Mouse (Mus musculus): ENCODE results near the gene Trmt10a. TPM values are rescaled to one million over a fixed set of nuclear protein-coding genes. Genes with fewer than 3 reads are reported as not detected.

Trmt10a gene
- 2.6 and 4.7 TPM in 2 replicates for polyA plus RNA-seq (2012; ENCODE audit: insufficient read depth, insufficient read length, missing spikeins)

DNA sequence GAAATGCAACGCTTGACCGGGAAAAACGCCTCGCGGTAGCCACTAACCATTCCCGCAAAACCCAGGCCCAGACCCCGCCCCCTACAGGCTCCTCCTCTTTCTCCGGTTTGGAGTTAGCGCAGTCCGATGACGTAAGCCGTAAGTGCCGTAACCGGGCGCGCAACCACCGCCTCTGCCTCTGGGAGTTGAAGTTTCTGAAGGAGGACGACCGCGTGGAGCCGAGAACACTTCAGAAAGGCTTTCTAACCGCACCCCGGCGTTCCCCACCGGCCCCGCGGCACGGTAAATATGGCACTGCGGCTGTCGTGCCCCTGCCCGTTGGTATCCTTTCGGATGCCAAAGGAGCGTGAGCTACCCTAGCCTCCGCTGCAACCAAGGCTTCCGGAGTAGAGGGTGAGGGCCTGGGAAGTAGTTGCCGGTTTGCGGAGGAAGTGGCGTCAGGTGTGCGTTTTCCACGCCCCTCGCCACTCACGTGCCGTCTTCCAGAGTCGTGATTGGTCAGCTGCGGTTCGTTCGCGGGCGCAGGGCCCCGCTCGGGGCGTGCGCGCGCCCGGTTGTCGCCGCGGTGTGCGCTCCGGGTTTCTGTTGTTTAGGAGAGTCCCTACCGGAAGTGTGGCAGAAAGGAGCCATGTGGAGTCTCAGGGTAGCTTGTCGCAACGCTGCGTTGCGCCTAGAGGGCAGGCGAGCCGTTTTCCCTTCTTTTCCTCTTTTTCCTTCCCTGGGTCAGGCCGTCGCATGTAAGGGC is at the start of gene Trmt10a:
Gene Trmt10a, plus strand, starts transcription at position 134 of the 745 bp plus-strand sequence.
- no peak for TF ChIP-seq CTCF (IDR thresholded peaks at IDR 0.05; ENCODE audit: low read depth, low read length)
- TF ChIP-seq POLR2A (IDR thresholded peaks at IDR 0.05; ENCODE audit: borderline replicate concordance, low read depth, low read length) = no peak
- Histone ChIP-seq H3K4me1 (ENCODE audit: control insufficient read depth, insufficient read depth, low read length) (peaks cover 2% of the 10 kb centered on the region; the same call in 1 of the 2 replicates), H3K27ac (ENCODE audit: insufficient read depth, low read depth, low read length) (peak within 1 kb of the TSS; percentile 100), H3K4me3 (ENCODE audit: insufficient read depth, low read length) (peak within 1 kb of the TSS; percentile 95)

- TF ChIP-seq POLR2A (IDR thresholded peaks at IDR 0.05; ENCODE audit: borderline replicate concordance, low read depth, low read length) = no peak
- no peak for TF ChIP-seq CTCF (IDR thresholded peaks at IDR 0.05; ENCODE audit: low read depth, low read length)
- Histone ChIP-seq H3K27ac (ENCODE audit: insufficient read depth, low read depth, low read length) (no peak overlapping the region), H3K4me1 (ENCODE audit: control insufficient read depth, insufficient read depth, low read length) (peaks cover 2% of the 10 kb centered on the region; the same call in 1 of the 2 replicates), H3K4me3 (ENCODE audit: insufficient read depth, low read length) (no peak overlapping the region)
These were observed 47.9 kb upstream of the Trmt10a start for GRCm38 (mm10) chr3:138095301-138095700.

GRCm38 (mm10) chr3:138095718-138096117 is 47.5 kb upstream of the Trmt10a start:
- Histone ChIP-seq H3K27ac (ENCODE audit: insufficient read depth, low read depth, low read length) (no peak overlapping the region), H3K4me1 (ENCODE audit: control insufficient read depth, insufficient read depth, low read length) (peaks cover 2% of the 10 kb centered on the region; the same call in 1 of the 2 replicates), H3K4me3 (ENCODE audit: insufficient read depth, low read length) (no peak overlapping the region)
- TF ChIP-seq CTCF (IDR thresholded peaks at IDR 0.05; ENCODE audit: low read depth, low read length) (no peak), POLR2A (IDR thresholded peaks at IDR 0.05; ENCODE audit: borderline replicate concordance, low read depth, low read length) (no peak)

DNA sequence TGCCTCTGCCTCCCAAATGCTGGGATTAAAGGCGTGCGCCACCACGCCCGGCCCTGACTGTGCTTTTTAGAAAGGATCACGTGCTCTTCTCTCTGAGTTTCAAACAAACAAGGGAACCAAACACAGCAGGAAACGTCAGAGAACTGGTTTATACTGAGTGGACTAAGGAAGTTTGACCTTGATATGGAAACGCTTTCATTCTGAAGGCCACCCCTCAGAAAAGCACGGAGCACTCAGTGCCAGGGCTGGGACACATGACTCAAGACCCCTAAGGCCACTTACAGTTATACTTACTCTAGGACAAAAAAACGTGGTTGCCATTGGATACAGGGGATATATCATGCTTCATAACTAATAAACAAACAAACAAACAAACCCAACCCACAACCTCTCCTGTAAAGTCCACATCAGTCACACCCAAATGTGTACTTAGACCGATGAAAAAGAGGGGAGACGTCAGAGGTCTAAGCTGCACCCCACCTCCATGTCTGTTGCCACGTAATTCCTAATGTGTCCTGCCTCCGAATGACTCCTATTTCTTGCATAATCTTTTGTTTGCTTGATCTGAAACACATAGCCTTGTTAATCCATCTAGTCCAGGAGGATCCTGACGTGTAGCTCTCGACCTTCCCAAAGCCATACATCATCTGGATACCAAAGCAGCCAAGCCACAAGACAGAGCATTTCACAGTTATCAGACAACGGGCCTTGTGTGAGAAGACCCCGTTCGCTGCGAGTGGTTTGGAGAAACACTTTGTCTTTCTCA is 46.8 kb upstream of the Trmt10a start:
- Histone ChIP-seq H3K4me3 (ENCODE audit: insufficient read depth, low read length) (no peak overlapping the region), H3K27ac (ENCODE audit: insufficient read depth, low read depth, low read length) (no peak overlapping the region), H3K4me1 (ENCODE audit: control insufficient read depth, insufficient read depth, low read length) (peaks cover 2% of the 10 kb centered on the region; the same call in 1 of the 2 replicates)
- no peak for TF ChIP-seq POLR2A (IDR thresholded peaks at IDR 0.05; ENCODE audit: borderline replicate concordance, low read depth, low read length)
- TF ChIP-seq CTCF (IDR thresholded peaks at IDR 0.05; ENCODE audit: low read depth, low read length) = no peak

GRCm38 (mm10) chr3:138097718-138098117 is 45.5 kb upstream of the Trmt10a start:
- no peak overlapping the region for H3K4me3 ChIP-seq (ENCODE audit: insufficient read depth, low read length)
- TF ChIP-seq CTCF (IDR thresholded peaks at IDR 0.05; ENCODE audit: low read depth, low read length) = no peak
- TF ChIP-seq POLR2A (IDR thresholded peaks at IDR 0.05; ENCODE audit: borderline replicate concordance, low read depth, low read length) = no peak
- H3K4me1 ChIP-seq (ENCODE audit: control insufficient read depth, insufficient read depth, low read length) = peaks cover 2% of the 10 kb centered on the region; the same call in 1 of the 2 replicates
- no peak overlapping the region for H3K27ac ChIP-seq (ENCODE audit: insufficient read depth, low read depth, low read length)

DNA sequence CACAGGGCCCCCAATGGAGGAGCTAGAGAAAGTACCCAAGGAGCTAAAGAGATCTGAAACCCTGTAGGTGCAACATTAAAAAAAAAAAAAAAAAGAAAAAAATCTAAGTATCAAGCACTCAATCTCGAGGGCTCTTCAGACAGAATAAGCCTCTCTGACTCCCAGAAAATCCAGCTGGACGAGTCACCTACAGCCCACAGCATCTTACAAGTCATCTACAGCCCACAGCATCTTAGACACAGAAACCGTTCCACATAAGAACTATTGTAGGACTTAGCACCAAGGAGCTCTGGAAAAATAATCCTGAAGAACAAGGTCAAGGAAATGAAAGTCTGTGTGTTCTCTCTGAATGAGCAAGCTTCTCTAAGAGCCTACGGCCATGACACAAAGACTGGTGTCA is 41.3 kb upstream of the Trmt10a start:
- TF ChIP-seq POLR2A (IDR thresholded peaks at IDR 0.05; ENCODE audit: borderline replicate concordance, low read depth, low read length) (no peak), CTCF (IDR thresholded peaks at IDR 0.05; ENCODE audit: low read depth, low read length) (no peak)
- no peak overlapping the region for H3K27ac ChIP-seq (ENCODE audit: insufficient read depth, low read depth, low read length)
- H3K4me1 ChIP-seq (ENCODE audit: control insufficient read depth, insufficient read depth, low read length) = peaks cover 2% of the 10 kb centered on the region; the same call in 1 of the 2 replicates
- H3K4me3 ChIP-seq (ENCODE audit: insufficient read depth, low read length) = no peak overlapping the region

DNA sequence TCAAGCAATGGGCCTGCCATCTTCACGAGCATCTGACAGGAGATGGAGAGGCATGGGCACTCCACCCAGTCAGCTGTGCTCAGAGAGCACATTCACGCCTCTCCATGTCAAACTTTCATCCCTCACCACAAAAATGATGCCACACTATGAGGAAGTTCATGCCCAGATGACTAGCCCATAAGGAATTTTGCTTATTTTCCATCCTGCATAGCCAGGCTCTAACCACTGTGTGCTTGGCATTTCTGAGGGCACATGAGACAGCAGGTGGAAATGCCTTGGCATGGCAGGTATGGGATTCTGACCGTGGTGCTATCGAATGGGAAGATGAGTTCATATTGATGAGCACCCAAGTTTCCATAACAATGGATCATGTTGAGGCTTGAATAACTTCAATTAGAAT is 39.6 kb upstream of the Trmt10a start:
- no peaks in the 10 kb centered on the region for H3K4me1 ChIP-seq (ENCODE audit: control insufficient read depth, insufficient read depth, low read length)
- no peak overlapping the region for H3K4me3 ChIP-seq (ENCODE audit: insufficient read depth, low read length)
- no peak for TF ChIP-seq CTCF (IDR thresholded peaks at IDR 0.05; ENCODE audit: low read depth, low read length)
- TF ChIP-seq POLR2A (IDR thresholded peaks at IDR 0.05; ENCODE audit: borderline replicate concordance, low read depth, low read length) = no peak

DNA sequence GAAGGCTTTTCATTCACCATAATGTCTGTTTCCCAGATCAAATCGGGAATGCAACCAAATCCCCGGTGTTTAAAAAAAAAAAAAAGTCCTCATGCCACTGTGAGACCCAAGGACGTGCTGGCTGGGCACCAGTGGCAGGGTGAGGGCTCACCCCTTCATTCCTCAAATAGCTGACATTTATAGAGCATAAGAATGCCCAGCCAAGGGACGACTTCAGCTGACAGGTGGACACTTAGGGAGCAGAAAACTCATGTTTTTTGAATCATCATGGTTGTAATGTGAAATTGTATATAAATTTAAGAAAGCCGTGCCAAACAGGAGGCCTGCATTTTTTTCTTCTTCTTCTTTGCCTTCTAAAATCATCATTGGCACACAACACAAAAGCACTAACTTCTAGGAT is 38.2 kb upstream of the Trmt10a start:
- H3K4me3 ChIP-seq (ENCODE audit: insufficient read depth, low read length) = no peak overlapping the region
- no peaks in the 10 kb centered on the region for H3K4me1 ChIP-seq (ENCODE audit: control insufficient read depth, insufficient read depth, low read length)
- no peak overlapping the region for H3K27ac ChIP-seq (ENCODE audit: insufficient read depth, low read depth, low read length)
- TF ChIP-seq POLR2A (IDR thresholded peaks at IDR 0.05; ENCODE audit: borderline replicate concordance, low read depth, low read length) (no peak), CTCF (IDR thresholded peaks at IDR 0.05; ENCODE audit: low read depth, low read length) (no peak)

More for the DNA sequence above, 39.6 kb upstream of the Trmt10a start:
- H3K27ac ChIP-seq (ENCODE audit: insufficient read depth, low read depth, low read length) = no peak overlapping the region

DNA sequence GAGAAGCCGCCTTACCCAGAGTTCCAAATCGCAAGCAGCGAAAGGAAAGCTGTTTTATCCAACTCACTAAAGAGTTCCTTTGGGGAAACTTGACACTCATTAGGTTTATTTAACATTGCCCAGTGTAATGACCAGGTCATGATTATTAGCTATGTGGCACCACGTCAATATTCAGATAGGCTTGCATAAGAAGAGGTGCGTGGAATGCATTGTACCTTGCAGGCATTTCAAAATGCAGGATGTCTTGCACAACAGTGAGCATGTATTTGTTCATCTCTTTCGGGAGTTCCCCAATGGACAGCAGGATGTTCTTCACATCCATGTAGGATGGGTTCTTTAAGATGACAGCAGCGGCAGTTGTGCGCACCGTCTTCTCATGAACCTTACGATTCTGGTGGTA is 36.4 kb upstream of the Trmt10a start:
- H3K4me3 ChIP-seq (ENCODE audit: insufficient read depth, low read length) = no peak overlapping the region
- H3K27ac ChIP-seq (ENCODE audit: insufficient read depth, low read depth, low read length) = no peak overlapping the region
- no peaks in the 10 kb centered on the region for H3K4me1 ChIP-seq (ENCODE audit: control insufficient read depth, insufficient read depth, low read length)
- TF ChIP-seq POLR2A (IDR thresholded peaks at IDR 0.05; ENCODE audit: borderline replicate concordance, low read depth, low read length) (no peak), CTCF (IDR thresholded peaks at IDR 0.05; ENCODE audit: low read depth, low read length) (no peak)

All from bone marrow macrophage, adult 2 months (primary cell).